Comparison of ENCODE assay signal across 29 mouse cellular contexts in the genomic region with DNA sequence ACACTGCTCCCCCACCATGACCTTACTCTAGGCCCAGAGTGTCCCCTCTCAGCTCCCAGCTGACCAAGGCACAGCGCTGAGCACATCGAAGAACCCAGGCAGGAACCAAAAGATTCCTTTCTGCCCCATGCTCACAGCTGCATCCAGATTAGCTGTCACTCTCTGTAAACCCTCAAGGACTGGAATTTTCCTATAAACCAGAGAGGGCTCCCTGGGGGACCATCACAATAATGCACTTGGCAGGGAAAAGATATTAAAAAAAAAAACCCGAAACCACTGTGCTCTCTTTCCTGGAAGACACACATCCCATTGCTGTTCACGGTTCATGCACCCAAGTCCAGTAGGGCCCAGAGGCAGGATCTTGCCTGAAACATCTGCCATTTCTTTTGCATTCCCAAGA. TPM values are rescaled to one million over a fixed set of nuclear protein-coding genes. Genes with fewer than 3 reads are reported as not detected.
DNase-seq lines count a peak whose midpoint lies in the region; ATAC-seq and TF ChIP-seq lines count a peak whose summit lies in the region.
"Had no signal": no experiment of that assay in that cellular context is flagged by ENCODE, and none has a peak within 500 bp of the region (broad histone marks: within the 10 kb centered on the region; RNA-seq: fewer than 3 reads in every experiment).

No protein-coding gene starts in this region.

- DNase-seq in adrenal gland, postnatal 10 days, result peak; percentile 7
- DNase-seq in adrenal gland, adult 8-10 months, result no peak
- peak; percentile 64 for DNase-seq in kidney, adult 2 months
- DNase-seq in kidney, adult 8-10 months, result no peak
- DNase-seq in 3T3-L1 (ENCODE audit: low read depth, low spot score), result peak; percentile 77
- peak; percentile 86 for DNase-seq in Patski (ENCODE audit: low read depth, low spot score)
- no peak for DNase-seq in B cell, adult 2 months
- DNase-seq: cerebellum, adult 8-10 months; embryo, embryonic 11 days; gastrocnemius, postnatal 14 days; heart, postnatal 14 days; lung, postnatal 36 days; right cerebral cortex, adult 18-20 months; right cerebral cortex, postnatal 4 days; thymus, adult 2 months; thymus, postnatal 4 days had no signal

- no peak for TF ChIP-seq CTCF in kidney, adult 2 months (conservative IDR thresholded peaks at IDR 0.05; ENCODE audit: insufficient read depth, insufficient read length, low read depth, low read length)
- no peak for TF ChIP-seq CTCF in Patski (IDR thresholded peaks at IDR 0.05)

- H3K27ac ChIP-seq in kidney, adult 2 months (ENCODE audit: insufficient read depth, low read depth, low read length), result 0 out of 2 replicates have a peak overlapping the region, but pooled peaks have one; percentile 17
- H3K27ac ChIP-seq: embryonic facial prominence, embryonic 12.5 days; hindbrain, embryonic 10.5 days; hindbrain, embryonic 15.5 days; layer of hippocampus, adult 2 months; left cerebral cortex, adult 2 months; limb, embryonic 12.5 days; liver, embryonic 15.5 days; lung, embryonic 15.5 days; neural tube, embryonic 12.5 days had no signal

- CTCF ChIA-PET in Patski (lab: Charles Lee), result interaction anchor here (0.6 to 6.3 kb wide), 6 partner anchors 8 to 110 kb away, joined by 3 to 49 read pairs (median 3); no protein-coding TSS in a partner anchor

- in situ Hi-C loops in Patski (cut with MboI; ENCODE audit: low pct_unique_long_range_greater_than_20kb), result no loop called here

- POLR2A ChIA-PET in Patski (lab: Charles Lee), result interaction anchor here (0.6 to 1.0 kb wide), 4 partner anchors 13 to 121 kb away, joined by 3 to 4 read pairs (median 3); no protein-coding TSS in a partner anchor

- no peaks in the 10 kb centered on the region for H3K27me3 ChIP-seq in kidney, adult 2 months (replicated peaks; ENCODE audit: control insufficient read depth, insufficient read depth, low read length)
- H3K27me3 ChIP-seq in Patski, result no peaks in the 10 kb centered on the region
- H3K27me3 ChIP-seq: embryonic facial prominence, embryonic 12.5 days; hindbrain, embryonic 15.5 days; limb, embryonic 12.5 days; liver, embryonic 15.5 days; lung, embryonic 15.5 days; neural tube, embryonic 12.5 days had no signal

- H3K4me1 ChIP-seq in kidney, adult 2 months (ENCODE audit: control insufficient read depth, insufficient read depth, low read length), result peaks cover 3% of the 10 kb centered on the region; the same call in 1 of the 2 replicates

- no peaks in the 10 kb centered on the region for H3K36me3 ChIP-seq in kidney, adult 2 months (ENCODE audit: control insufficient read depth, insufficient read depth, low read length)
- H3K36me3 ChIP-seq: embryonic facial prominence, embryonic 12.5 days; hindbrain, embryonic 10.5 days; hindbrain, embryonic 15.5 days; limb, embryonic 12.5 days; liver, embryonic 15.5 days; lung, embryonic 15.5 days; neural tube, embryonic 12.5 days had no signal

- WGBS in kidney, adult 2 months, result 35% methylated on average over 4 of the region's 4 CpGs

- ATAC-seq in Patski, result peak; percentile 52
- ATAC-seq: forebrain, embryonic 14.5 days; inflammation-experienced regulatory T-cells, adult 6 months; midbrain, embryonic 16.5 days had no signal

- H3K4me3 ChIP-seq in kidney, adult 2 months (ENCODE audit: insufficient read depth, low read depth, low read length), result no peak overlapping the region
- H3K4me3 ChIP-seq: embryonic facial prominence, embryonic 12.5 days; hindbrain, embryonic 10.5 days; hindbrain, embryonic 15.5 days; layer of hippocampus, adult 2 months; left cerebral cortex, adult 2 months; limb, embryonic 12.5 days; liver, embryonic 15.5 days; lung, embryonic 15.5 days; neural tube, embryonic 12.5 days had no signal

- TF ChIP-seq POLR2A in kidney, adult 2 months (IDR thresholded peaks at IDR 0.05; ENCODE audit: low read depth, low read length), result no peak

RNA-seq across cellular contexts. Expression of a gene that starts 31.4 kb away (rescaled TPM):
- total RNA-seq in adrenal gland, postnatal 10 days (2021), result 1 to 10 TPM; 5.3 to 7.8 TPM
- total RNA-seq in adrenal gland, adult 8-10 months (2022), result 1 to 10 TPM; 4.9 to 9.8 (median 7.4) TPM
- polyA plus RNA-seq in kidney, adult 2 months (2012; rRNA removed), result 0.86 and 1.4 TPM in 2 replicates
- polyA plus RNA-seq in Patski (2021), result 3.3 TPM
- total RNA-seq: granulocyte monocyte progenitor cell, adult 5-6 weeks had no signal

RNA-seq across cellular contexts. Expression of a gene that starts 33.3 kb away (rescaled TPM):
- total RNA-seq in adrenal gland, postnatal 10 days (2021), result 10 to 100 TPM; 68.2 to 70.3 TPM
- total RNA-seq in adrenal gland, adult 8-10 months (2022), result 10 to 100 TPM; 65.1 to 70.3 (median 68.0) TPM
- polyA plus RNA-seq in kidney, adult 2 months (2012; rRNA removed), result 26.6 and 27.8 TPM in 2 replicates
- polyA plus RNA-seq in Patski (2021), result 50.4 TPM

Comparison
In these comparisons a context has a peak if more than half of its experiments do, and no peak if none do; other contexts are left out.
1. DNase-seq: peak in adrenal gland, postnatal 10 days (single experiment), kidney, adult 2 months (single experiment), 3T3-L1 (single experiment) and Patski (single experiment); none in adrenal gland, adult 8-10 months (single experiment), kidney, adult 8-10 months (0 of 2) and B cell, adult 2 months (0 of 2).